Mouse (Mus musculus) B cell, adult 2 months (primary cell): ENCODE measurements around the gene Mmp28.

Source experiments
- DNase-seq, 2 experiments: peaks; one replicate each; pipeline ENCODE4 v3.0.0; 2022

Mmp28 gene

DNA sequence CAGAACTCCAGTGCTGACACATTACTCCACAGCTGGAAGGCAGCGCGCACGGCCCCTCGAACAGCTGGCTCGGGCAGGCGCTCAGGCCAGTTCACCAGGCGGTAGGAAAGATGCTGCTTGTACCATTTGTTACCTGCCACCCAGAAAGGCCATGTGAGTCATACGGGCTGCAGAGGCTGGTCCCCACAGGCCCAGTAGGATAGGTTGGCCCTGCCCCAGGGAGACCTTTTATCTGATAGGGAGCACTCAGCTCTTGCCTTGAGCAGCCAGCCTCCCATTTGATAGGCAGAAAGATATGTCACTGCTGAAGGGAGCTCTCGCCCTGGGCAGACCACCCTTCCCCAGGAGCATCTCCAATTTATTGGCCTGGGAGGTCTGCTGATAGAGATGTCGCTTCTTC lies 15.3 kb downstream of the Mmp28 start:
- DNase-seq = no peak

DNA sequence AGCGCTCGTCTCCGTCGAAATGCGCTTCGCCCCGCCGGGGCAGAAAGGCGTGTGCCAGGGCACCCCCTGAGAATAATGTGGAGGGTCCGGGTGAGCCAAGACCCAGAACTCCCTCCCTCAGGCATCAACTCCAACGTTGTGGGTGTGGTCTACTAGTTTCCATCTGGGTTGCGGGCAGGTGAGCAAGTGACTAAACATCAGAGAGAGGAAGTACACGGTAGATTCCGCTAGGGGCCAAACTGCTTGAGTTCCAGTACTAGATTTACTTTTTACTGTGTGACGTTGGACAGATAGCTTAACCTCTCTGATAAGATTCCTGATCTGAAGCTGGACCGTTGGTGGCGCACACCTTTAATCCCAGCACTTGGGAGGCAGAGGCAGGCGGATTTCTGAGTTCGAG lies 17.9 kb downstream of the Mmp28 start:
- DNase-seq = peak; percentile 45 to 49

DNA sequence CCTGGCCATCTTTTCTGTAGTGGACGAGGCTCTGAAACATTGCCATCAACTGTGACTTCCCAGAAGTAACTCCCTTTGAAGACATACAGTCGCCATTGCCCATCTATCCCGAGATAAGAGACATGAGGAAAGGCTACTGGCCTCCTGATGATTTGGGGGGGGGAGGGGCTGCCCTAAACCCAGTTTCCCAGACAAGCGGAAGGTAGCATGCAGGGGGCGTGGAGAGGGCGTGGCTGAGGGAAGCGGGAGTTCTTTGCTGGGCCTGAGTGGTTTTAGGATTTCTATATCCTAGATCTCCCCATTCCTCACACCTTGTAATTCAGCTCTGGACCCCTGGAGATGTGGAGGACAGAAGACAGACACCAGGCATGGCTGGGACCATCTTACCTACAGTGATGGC lies 19.0 kb downstream of the Mmp28 start:
- no peak for DNase-seq

DNA sequence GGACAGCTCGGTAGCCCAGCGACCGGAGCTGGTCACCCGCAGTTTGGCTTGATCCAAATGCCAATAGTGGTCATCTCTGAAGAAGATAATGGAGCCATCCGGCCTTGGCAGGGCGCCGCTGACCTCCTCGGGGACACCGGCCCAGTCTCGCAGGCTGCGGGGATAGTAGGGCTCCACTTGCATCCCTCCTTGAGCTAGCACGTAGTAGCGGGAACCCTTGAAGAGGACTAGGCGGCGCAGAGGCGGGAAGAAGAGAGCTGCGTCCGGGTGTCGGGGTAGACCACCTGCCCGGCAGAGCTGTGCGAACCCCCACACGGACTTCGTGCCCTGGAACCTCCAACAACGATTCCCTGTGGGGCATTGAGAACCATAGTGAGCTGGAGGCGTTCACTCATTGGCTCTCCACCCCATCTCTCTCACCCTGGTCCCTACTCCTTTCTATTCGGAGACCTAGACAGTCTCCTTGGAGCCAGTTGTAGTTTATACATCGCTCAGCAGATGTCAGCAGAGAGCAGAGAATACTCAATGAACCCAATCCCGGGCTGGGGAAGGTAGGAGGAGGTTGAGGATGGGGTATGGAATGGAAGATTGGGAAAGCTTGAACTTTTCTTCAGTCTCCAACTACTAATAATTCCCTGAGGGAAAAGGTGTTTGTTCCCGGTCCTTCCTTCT lies 20.1 kb downstream of the Mmp28 start:
- DNase-seq = peak; percentile 69 to 73

DNA sequence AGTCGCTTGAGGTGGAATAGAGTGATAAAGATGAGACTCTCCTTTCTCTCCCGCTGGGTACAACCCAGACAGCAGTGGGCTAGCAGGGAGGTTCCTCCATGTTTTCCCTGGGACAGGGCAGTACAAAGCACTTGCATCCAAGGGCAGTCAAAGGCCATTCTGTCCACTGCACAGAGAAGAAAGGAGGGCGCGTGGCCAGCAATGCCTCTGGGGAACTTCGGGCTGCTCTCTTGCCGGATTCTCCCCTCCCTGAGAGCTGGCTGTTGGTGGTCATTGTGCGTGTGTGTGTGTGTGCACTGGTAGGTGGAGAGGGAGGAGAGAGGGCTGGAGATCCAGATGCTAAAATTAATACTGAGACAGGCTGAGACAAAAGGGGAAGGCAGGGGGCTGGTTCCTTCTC lies 21.6 kb downstream of the Mmp28 start:
- DNase-seq = no peak

DNA sequence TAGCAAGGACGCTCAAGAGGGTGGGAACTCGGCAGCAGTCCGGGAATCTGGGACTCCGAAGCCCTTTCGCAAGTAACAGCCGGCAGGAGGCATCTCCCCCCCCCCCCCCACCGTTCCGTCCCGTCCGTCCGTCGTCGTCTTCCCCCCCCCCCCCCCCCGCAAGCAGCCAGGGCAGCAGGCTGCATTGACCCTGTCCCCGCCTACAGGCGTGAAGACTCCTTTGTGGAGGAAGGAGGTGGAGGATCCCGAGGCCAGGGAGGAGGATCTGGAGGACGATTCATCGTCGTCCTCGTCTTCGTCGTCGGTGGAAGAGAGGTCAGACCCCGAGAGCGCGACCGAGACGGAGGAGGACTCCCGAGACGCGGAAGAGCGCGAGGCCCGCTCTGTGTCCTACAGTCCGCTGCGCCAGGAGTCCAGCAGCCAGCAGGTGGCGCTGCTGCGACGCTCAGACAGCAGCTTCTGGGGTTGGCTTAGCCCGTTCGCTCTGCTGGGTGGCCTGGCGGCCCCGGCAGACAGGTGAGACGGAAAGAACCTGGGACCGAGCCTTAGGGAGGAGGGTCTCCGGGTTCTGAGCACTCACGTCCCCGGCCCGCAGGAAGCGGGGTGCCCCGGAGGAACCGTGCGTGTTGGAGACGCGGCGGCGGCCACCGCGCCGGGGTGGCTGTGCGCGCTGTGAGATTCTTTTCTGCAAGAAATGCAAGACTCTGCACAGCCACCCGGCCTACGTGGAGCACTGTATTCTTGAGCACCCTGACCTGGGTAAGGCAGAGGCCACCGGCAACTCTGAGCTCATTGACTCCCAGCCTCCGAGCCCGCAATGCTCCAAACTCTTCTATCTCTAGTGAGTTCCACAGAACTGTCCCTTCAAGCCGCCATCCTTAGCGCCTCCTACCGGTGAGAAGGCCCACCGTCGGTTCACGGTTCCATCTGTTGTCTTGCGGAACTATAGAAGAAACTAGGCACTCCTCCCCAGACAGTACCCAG lies 22.5 kb downstream of the Mmp28 start:
- peak; percentile 91 to 93 for DNase-seq

DNA sequence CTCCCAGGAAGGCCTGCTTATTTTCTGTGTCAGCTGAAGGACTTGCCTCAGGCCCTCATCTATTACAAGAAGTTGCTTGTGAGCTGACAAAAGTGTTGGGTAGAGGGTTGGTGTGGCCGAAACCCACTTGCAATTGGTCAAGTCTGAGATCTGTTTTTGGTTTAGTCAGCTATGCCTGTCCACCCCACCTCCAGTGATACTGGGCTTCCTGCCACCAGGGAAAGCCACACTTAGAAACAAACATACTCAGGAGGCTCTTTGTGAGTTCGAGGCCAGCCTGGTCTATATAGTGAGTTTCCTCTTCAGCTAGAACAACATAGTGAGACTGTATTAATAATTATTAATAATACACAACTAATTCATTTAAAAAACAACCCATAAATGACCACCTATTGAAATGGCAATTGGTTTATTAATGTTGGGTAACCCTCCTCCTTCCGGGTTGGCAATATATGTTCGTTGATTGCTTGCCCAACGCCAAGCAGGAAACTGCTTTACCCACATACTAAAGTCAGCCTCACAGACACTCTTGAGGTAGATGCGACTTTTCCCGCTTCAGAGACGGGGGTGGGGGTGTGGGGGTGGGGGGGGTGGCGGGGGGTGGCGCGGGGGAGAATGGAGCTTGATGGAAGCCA lies 23.3 kb downstream of the Mmp28 start:
- no peak for DNase-seq

DNA sequence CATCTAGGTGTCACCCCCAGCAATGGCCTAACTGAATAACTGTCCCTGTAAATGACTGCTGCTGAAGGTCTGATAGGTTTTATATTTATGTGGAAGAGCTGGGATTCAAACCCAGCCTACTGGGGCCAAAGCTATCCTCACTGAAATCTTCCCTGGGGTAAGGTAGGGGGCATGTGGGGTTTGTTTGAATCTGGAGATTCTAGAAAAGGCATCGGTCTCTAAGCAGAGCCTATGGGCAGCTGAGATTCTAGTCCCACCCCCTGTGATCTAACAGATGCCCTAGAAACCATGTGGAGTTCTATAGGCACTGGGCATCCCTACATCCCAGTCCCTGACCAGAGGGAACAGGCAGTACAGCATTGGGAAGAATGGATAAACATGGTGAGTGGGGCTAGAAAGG lies 25.5 kb downstream of the Mmp28 start, which contains the start of gene 1700020L24Rik:
TSS of gene 1700020L24Rik (plus strand) at position 301 of the 400 bp plus-strand sequence.
- no peak for DNase-seq

DNA sequence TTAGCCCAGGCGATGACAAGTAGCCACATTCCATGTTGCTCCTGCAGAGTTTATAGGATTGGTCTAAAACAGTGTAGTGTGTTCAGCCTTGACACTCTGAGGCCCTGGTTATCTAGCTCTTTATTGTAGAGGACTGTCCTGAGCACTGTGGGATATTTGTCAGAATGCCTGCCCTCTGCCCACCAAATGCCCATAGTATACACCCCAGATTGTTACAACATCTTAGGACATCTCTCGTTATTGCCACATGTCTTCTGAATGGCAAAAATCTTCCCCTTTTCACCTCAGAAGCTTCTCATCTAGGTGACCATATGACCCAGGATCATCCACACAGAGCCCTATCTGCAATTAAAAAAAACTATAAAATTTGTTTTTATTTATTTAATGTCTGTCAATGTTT lies 30.3 kb downstream of the Mmp28 start:
- DNase-seq = no peak

DNA sequence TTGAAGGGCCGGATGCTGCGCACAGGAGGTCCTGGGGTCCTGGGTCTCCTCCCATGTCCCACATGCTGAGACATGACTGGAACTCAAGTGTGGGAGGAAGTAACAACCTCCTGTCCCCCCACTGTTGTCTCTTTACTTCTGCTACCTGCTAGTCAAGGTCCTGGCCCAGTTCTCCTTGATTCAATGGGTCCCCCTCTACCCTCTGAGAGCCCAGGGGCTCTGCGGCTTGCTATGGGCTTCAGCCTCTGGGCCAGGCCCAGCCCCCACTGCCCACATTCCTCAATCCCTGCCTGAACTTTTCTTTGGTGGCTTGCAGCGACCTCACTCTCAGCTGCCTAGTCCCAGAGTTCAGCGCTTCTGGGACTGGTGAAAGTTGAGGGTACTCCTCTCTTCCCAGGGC lies 33.5 kb downstream of the Mmp28 start, which contains the start of gene Gas2l2:
TSS of gene Gas2l2 (minus strand) at position 101 of the 400 bp plus-strand sequence.
- no peak for DNase-seq

DNA sequence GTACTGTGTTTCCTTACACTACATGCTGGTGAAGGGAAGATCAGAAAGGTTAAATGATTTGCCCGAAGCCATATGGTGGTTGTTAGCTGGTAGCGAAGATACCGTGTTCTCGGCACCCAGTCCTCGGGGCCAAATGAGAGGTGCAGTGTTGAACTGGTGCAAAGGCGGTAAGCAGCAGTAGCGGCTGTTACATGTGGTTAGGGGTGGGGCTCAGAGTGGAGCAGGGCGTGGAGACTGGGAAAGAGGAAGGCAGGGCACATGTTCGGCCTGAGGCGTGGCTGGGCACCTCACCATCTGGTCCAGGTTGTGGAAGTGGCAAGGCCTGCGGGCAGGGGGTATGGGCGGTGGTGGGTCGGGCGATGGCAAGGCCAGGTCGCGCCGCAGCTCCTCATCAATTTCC lies 35.9 kb downstream of the Mmp28 start:
- DNase-seq = peak in 1 of 2 experiments; percentile 45

DNA sequence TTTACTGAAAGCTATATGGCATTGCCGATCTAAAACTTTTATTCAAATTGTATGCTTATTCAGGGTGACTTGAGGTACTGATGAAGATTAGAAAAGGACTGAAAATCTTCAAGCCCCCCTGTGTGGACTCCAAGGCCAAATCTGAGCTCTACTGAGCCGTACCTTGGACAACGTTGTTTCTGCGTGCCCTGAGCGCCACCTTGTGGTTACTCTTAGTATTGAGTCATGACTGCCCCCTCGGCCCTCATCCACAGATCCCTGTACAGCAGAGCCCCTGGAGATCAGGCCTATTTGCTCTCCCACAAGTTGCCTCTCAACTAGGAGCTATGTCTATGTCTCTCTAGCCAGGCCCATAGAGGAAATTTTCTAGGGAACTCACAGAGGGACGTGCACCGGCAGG lies 38.2 kb downstream of the Mmp28 start:
- peak; percentile 81 for DNase-seq

DNA sequence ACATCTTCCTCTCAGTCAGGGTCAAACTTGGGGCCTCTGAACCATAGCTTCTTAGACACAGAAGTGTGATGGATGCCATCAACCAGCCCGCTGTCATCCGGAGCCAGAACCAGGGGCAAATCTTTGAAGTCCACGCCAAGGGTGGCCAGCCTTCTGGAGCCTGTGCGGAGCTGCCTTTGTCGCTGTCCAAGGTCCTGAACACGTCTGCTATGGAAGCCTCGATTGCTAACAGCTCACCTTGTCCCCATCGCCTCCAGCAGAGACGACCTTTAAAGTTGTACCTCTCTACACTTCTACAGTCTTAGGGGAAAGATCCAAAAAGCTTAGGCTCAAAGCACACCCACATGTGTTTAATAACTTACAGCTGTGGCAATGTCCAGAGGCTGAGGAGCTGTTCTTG lies 41.6 kb downstream of the Mmp28 start:
- peak; percentile 70 to 75 for DNase-seq

DNA sequence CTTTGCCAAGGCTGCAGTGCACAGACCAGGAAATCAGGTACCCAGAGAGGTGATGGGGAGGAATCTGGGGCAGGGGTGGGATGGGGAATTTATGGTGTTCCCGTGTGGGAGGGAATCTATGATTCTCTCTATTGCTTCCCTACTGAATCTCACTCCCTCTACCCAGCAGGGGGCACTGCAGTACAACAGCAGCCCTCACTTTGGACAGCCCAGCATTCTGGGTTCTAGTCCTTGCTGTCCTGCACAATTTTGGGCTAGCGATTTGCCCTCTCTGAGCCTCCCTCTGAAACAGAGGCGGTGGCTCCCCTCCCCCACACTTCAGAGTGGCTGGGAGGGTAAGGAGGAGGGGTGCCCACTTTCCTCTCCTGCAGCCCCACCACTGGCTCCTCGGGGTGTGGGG lies 42.5 kb downstream of the Mmp28 start:
- DNase-seq = no peak

DNA sequence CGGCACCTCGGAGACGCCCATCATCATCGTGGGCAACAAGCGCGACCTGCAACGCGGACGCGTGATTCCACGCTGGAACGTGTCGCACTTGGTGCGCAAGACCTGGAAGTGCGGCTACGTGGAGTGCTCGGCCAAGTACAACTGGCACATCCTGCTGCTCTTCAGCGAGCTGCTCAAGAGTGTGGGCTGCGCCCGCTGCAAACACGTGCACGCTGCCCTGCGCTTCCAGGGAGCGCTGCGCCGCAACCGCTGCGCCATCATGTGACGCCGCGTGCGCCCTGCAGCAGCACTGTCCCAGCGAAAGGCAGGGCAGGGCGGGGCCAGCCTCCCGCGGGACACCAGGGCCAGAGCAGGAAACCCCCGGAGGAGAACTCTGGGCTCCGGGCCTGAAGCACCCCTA lies 44.3 kb downstream of the Mmp28 start:
- DNase-seq = no peak

DNA sequence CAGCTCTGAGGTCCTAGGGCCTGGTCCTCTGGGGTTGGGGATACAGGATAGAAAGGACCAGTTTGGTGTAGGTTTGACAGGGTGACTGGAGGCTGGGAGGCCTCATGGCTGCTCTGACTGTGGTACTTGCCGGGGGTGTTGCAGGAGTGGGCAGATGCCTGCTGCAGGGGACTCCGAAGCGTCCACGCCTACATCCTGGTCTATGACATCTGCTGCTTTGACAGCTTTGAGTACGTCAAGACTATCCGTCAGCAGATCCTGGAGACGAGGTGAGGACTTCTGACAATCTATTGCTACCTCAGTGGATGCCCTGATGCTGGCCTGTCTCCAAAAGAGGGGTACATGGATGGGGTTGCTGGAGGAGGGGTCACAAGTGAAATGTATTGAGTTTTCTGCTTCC lies 45.2 kb downstream of the Mmp28 start:
- no peak for DNase-seq

DNA sequence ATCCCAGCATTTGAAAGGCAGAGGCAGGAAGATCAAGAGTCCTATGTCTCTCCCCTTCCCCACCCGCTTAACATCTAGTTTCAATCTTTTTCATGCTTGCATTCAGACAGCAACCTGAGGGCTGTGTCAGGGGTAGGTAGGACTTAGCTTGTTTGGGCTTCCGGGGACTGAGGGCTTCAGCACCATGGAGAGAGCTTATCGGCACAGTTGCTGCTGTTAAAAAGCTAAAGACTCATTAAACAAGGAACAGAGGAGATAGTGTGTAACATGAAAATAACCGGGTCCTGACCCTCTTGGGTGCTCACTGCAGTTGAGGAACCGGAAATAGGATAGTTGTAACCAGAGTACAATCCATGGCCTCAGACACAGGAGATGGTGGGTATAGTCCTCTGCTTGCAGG lies 45.8 kb downstream of the Mmp28 start:
- DNase-seq = peak; percentile 51 to 54

DNA sequence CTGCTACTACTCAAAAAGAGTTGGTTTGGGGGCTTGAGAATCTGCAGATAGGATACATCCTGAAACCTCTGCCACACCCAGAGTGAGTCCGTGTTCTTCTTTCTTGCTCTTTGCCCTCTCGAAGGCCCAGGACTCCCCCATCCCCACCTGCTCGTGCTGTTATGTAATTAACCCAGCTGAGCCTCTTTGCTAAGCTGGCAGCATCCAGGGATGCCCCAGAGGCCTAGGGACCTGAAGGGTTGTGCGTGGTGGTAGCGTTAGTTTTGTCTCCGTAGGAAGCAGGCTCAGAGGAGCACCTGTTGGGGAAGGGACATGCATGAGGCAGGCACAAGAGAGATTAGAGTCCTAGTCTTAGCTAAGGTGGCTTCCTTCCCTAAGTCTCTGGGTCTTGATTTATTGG lies 52.4 kb downstream of the Mmp28 start:
- no peak for DNase-seq

DNA sequence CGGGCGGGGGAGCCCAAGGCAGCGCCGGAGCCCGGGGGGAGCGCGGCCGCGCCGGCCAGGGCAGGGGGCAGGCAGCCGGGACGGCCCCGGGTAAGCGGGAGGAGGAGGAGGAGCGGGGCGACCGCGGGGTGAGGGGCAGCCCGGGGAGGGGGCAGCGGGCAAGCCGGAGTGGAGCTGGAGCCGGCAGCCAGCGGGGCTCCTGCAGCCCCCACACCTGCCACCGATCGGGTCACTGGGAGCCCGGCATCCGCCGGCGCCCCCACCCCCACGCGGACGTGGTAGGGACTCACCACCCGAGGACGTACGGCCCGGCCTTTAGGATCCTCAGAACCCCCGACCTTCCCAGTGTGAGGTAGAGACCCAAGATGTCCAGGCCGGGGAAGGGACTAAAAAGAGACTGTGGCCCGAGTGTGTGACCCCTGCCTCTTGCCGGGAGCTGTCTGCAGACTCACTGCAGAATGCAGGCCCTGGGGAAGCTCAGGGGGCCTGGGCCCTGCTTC lies 53.0 kb downstream of the Mmp28 start:
- DNase-seq = no peak

DNA sequence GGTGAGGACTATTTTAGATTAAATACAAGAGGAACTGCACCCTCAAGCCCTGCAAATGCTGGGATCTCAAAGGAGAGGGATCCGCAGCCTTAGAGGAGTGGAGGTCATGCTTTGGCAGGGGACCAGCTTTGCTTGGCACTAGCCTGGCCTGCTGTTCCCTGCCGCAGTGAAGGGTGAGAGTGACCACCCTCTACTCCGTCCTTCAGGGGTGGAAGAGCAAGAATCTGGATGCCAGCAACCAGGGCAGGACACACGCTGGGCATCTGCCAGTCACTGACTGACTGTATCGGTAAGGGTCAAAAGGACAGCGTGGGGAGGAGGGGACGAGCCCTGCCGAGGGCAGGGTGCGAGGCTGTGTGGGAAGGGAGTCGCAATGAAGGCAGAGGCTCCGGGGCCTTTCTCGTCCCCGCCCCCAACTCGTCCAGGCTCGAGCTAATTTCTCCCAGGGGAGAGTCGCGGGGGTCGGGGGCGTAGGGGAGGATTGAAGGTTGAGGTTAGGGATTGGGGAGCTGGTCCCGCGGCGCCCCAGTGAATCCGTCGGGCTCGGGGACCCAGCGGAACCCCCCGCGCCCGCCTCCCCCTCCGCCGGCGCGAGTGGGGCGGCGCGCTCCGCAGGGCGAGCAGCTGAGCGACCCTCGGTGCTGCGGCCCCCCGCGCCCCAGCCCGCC lies 53.6 kb downstream of the Mmp28 start, which contains the start of gene Rasl10b:
TSS of gene Rasl10b (plus strand) at position 51 of the 668 bp plus-strand sequence.
- no peak for DNase-seq

DNA sequence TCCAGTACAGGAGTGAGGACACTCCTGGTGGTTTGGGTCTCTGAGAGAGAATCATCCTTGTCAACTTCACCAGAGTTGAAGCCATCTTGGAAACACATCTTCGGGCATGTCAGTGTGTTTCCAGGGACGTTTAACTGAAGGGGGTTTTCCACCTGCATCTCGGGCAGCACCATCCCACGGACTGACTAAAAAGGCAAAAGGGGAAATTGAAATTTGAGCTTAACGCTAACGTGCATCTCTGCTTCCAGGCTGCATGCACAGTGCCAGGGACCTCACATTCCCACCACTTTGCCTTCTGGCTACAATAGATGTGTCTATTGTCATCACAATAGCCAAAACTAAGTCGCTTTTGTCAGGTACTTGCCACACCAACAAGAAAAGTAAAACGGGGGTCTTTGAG lies 54.6 kb downstream of the Mmp28 start:
- no peak for DNase-seq

DNA sequence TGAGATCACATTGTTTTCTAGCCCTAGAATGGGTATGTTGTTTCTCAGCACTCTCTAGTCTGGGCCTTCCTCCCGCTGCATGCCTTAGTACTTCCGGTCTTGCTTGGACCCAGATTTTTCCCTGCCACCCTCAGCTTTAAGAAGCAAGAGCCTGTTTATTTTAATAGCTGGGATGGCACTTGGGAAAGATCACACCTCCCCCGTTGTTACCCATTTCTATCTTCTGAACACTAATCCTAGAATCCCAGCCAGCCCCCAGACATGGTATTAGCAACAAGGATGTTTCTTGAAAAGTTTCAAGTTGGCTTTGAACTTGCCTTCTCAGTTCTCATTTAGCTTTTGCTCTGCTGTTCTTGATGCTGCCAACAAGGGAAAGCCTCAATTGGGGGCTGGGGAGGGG lies 56.5 kb downstream of the Mmp28 start:
- no peak for DNase-seq

DNA sequence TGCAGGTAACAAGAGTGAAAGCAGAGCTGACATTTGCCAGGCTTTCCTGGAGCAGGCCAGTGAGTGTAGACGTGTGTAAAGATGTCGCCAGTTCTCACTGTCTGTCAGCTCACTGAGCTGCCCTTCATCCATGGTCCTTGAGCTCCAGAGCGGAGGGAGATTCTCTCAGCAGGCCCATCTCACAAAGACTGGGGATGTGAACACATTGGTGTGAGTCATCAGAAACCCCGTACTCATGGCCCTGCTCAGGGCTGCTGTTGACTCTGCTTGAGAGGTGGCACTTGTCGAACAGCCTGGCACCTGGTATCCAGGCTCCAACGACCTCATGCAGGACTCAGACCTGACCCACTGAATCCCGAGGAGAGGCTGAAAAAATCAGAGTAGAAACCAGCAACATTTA lies 59.1 kb downstream of the Mmp28 start:
- DNase-seq = no peak
